ENCODE assay signal across 21 mouse cellular contexts in genomic region chr4:152192569-152192968, GRCm38 (mm10). TPM values are rescaled to one million over a fixed set of nuclear protein-coding genes. Genes with fewer than 3 reads are reported as not detected.
DNase-seq lines count a peak whose midpoint lies in the region; ATAC-seq lines count a peak whose summit lies in the region.
"Had no signal": no experiment of that assay in that cellular context is flagged by ENCODE, and none has a peak within 500 bp of the region (broad histone marks: within the 10 kb centered on the region; RNA-seq: fewer than 3 reads in every experiment).

No protein-coding gene starts in this region.

- H3K9me3 ChIP-seq in hindbrain, embryonic 12.5 days (replicated peaks): no peaks in the 10 kb centered on the region
- H3K9me3 ChIP-seq in hindbrain, embryonic 14.5 days (ENCODE audit: control insufficient read depth, low read length): no peaks in the 10 kb centered on the region
- H3K9me3 ChIP-seq in forebrain, embryonic 16.5 days (ENCODE audit: control insufficient read depth, low read length): no peaks in the 10 kb centered on the region
- H3K9me3 ChIP-seq: liver, embryonic 13.5 days; neural tube, embryonic 13.5 days had no signal

- 38% methylated on average over 4 of the region's 4 CpGs for WGBS in hindbrain, embryonic 12.5 days
- WGBS in hindbrain, embryonic 14.5 days: 50% methylated on average over 4 of the region's 4 CpGs
- WGBS in forebrain, embryonic 16.5 days: 7% methylated on average over 4 of the region's 4 CpGs

- H3K9ac ChIP-seq in hindbrain, embryonic 12.5 days: no peak overlapping the region
- H3K9ac ChIP-seq in hindbrain, embryonic 14.5 days: no peak overlapping the region
- no peak overlapping the region for H3K9ac ChIP-seq in forebrain, embryonic 16.5 days (replicated peaks; ENCODE audit: low read depth, low read length)
- H3K9ac ChIP-seq: liver, embryonic 13.5 days; neural tube, embryonic 13.5 days had no signal

- H3K4me3 ChIP-seq in hindbrain, embryonic 12.5 days: no peak overlapping the region
- H3K4me3 ChIP-seq in hindbrain, embryonic 14.5 days (replicated peaks; ENCODE audit: low read length): no peak overlapping the region
- H3K4me3 ChIP-seq in forebrain, embryonic 16.5 days (replicated peaks; ENCODE audit: low read length): no peak overlapping the region
- H3K4me3 ChIP-seq: liver, embryonic 13.5 days; neural tube, embryonic 13.5 days had no signal

- ATAC-seq in hindbrain, embryonic 12.5 days (ENCODE audit: low FRiP score): 0 out of 2 replicates have a peak, but pooled peaks have one; percentile 26
- no peak for ATAC-seq in hindbrain, embryonic 14.5 days (ENCODE audit: low FRiP score)
- no peak for ATAC-seq in forebrain, embryonic 16.5 days
- no peak for ATAC-seq in megakaryocyte progenitor cell, adult 5-6 weeks (replicated peaks; ENCODE audit: poor library complexity)
- ATAC-seq: lung, postnatal 0 days had no signal

- no peak for DNase-seq in hindbrain, embryonic 14.5 days (ENCODE audit: low spot score)
- peak; percentile 50 for DNase-seq in retina, postnatal 1 day
- no peak for DNase-seq in retina, embryonic 14.5 days (ENCODE audit: low spot score)
- no peak for DNase-seq in ovary, postnatal 10 days (ENCODE audit: low spot score)
- DNase-seq: cerebellum, adult 11-12 months; liver, embryonic 13.5 days; right cerebral cortex, adult 18-20 months; thymus, postnatal 4 days had no signal

- H3K27ac ChIP-seq in hindbrain, embryonic 12.5 days: peak overlapping the region; percentile 37
- H3K27ac ChIP-seq in hindbrain, embryonic 14.5 days: no peak overlapping the region
- peak overlapping the region; percentile 24; the same call in 1 of the 2 replicates for H3K27ac ChIP-seq in forebrain, embryonic 16.5 days (ENCODE audit: low read length)
- H3K27ac ChIP-seq: liver, embryonic 13.5 days; neural tube, embryonic 13.5 days had no signal

- H3K4me2 ChIP-seq in hindbrain, embryonic 12.5 days (replicated peaks): no peak overlapping the region
- H3K4me2 ChIP-seq in hindbrain, embryonic 14.5 days (replicated peaks): no peak overlapping the region
- no peak overlapping the region; the same call in 1 of the 2 replicates for H3K4me2 ChIP-seq in forebrain, embryonic 16.5 days (ENCODE audit: low read length)
- H3K4me2 ChIP-seq: liver, embryonic 13.5 days; neural tube, embryonic 13.5 days had no signal

- no peaks in the 10 kb centered on the region for H3K27me3 ChIP-seq in hindbrain, embryonic 12.5 days
- H3K27me3 ChIP-seq in hindbrain, embryonic 14.5 days (ENCODE audit: control insufficient read depth, insufficient read depth, low read length): no peaks in the 10 kb centered on the region
- H3K27me3 ChIP-seq in forebrain, embryonic 16.5 days (replicated peaks; ENCODE audit: control insufficient read depth, insufficient read depth, low read length): no peaks in the 10 kb centered on the region
- H3K27me3 ChIP-seq: liver, embryonic 13.5 days; neural tube, embryonic 13.5 days had no signal

- H3K4me1 ChIP-seq in hindbrain, embryonic 12.5 days: peaks cover 18% of the 10 kb centered on the region
- peaks cover 5% of the 10 kb centered on the region; the same call in 1 of the 2 replicates for H3K4me1 ChIP-seq in hindbrain, embryonic 14.5 days (replicated peaks; ENCODE audit: control insufficient read depth, insufficient read depth, low read length)
- H3K4me1 ChIP-seq in forebrain, embryonic 16.5 days (replicated peaks; ENCODE audit: control insufficient read depth, insufficient read depth, low read length): peaks cover 9% of the 10 kb centered on the region

- no peaks in the 10 kb centered on the region for H3K36me3 ChIP-seq in hindbrain, embryonic 12.5 days
- no peaks in the 10 kb centered on the region; the same call in 1 of the 2 replicates for H3K36me3 ChIP-seq in hindbrain, embryonic 14.5 days (replicated peaks; ENCODE audit: control insufficient read depth, insufficient read depth)
- no peaks in the 10 kb centered on the region for H3K36me3 ChIP-seq in forebrain, embryonic 16.5 days (ENCODE audit: control insufficient read depth, insufficient read depth)
- H3K36me3 ChIP-seq: liver, embryonic 13.5 days; neural tube, embryonic 13.5 days had no signal

RNA-seq across cellular contexts. Expression of gene Acot7, which starts 14.6 kb away (rescaled TPM):
- polyA plus RNA-seq in hindbrain, embryonic 12.5 days (2016; fragmentation: Nextera tagmentation; extraction: Ambion mirVana): 128 and 132 TPM in 2 replicates
- polyA plus RNA-seq in hindbrain, embryonic 14.5 days (2014; fragmentation: Nextera tagmentation; extraction: Ambion mirVana): 352 and 396 TPM in 2 replicates
- polyA plus RNA-seq in forebrain, embryonic 16.5 days (2015; fragmentation: Nextera tagmentation; extraction: Ambion mirVana): 210 and 269 TPM in 2 replicates
- total RNA-seq in megakaryocyte progenitor cell, adult 5-6 weeks (2015): 75.9 and 76.7 TPM in 2 replicates
- 72.6 and 79.3 TPM in 2 replicates for total RNA-seq in megakaryocyte progenitor cell, adult 5-6 weeks (2017)

RNA-seq across cellular contexts. Expression of gene Hes2, which starts 33.9 kb away (rescaled TPM):
- 2.4 and 2.9 TPM in 2 replicates for polyA plus RNA-seq in hindbrain, embryonic 12.5 days (2016; fragmentation: Nextera tagmentation; extraction: Ambion mirVana)
- polyA plus RNA-seq in hindbrain, embryonic 14.5 days (2014; fragmentation: Nextera tagmentation; extraction: Ambion mirVana): not detected in 2 replicates
- polyA plus RNA-seq in forebrain, embryonic 16.5 days (2015; fragmentation: Nextera tagmentation; extraction: Ambion mirVana): not detected in 2 replicates
- not detected in 2 replicates for total RNA-seq in megakaryocyte progenitor cell, adult 5-6 weeks (2015)
- total RNA-seq in megakaryocyte progenitor cell, adult 5-6 weeks (2017): not detected in 2 replicates
- total RNA-seq: common myeloid progenitor, adult 5-6 weeks; gastrocnemius, adult 18-20 months; granulocyte monocyte progenitor cell, adult 5-6 weeks; left cerebral cortex, postnatal 36 days; monocyte, adult 5-6 weeks had no signal
- polyA plus RNA-seq: C2C12; heart, embryonic 14.5 days; kidney, embryonic 14.5 days; liver, embryonic 13.5 days had no signal

RNA-seq across cellular contexts. Expression of gene Espn, which starts 40.4 kb away (rescaled TPM):
- 0.82 and 2.3 TPM in 2 replicates for polyA plus RNA-seq in hindbrain, embryonic 12.5 days (2016; fragmentation: Nextera tagmentation; extraction: Ambion mirVana)
- polyA plus RNA-seq in hindbrain, embryonic 14.5 days (2014; fragmentation: Nextera tagmentation; extraction: Ambion mirVana): 0.25 and 0.40 TPM in 2 replicates
- 0.08 and 0.12 TPM in 2 replicates for polyA plus RNA-seq in forebrain, embryonic 16.5 days (2015; fragmentation: Nextera tagmentation; extraction: Ambion mirVana)
- 1.1 and 1.3 TPM in 2 replicates for total RNA-seq in megakaryocyte progenitor cell, adult 5-6 weeks (2015)
- total RNA-seq in megakaryocyte progenitor cell, adult 5-6 weeks (2017): 0.91 TPM in 1 of 2 replicates, not detected in the other
- total RNA-seq: granulocyte monocyte progenitor cell, adult 5-6 weeks had no signal
